Mouse (Mus musculus) heart, postnatal 0 days (tissue): ENCODE results near the gene Map2k3. TPM values are rescaled to one million over a fixed set of nuclear protein-coding genes. Genes with fewer than 3 reads are reported as not detected.

Experiments
- ATAC-seq: fragments of 200-750 bp; cut with Nextera tagmentation; 2 replicates; pipeline ENCODE4 v1.8.0; 2017; ENCODE audit warnings: low read depth, moderate number of reproducible peaks, moderate library complexity; ENCODE audit not compliant: insufficient read depth
- DNase-seq: peaks from one replicate; pipeline ENCODE4 v3.0.0-alpha.2; 2016; ENCODE audit warnings: low spot score
- H3K27ac ChIP-seq: fragments of 300-500 bp; sonication (generic); 2 replicates; pipeline ENCODE4 v1.5.1; 2014; ENCODE audit warnings: low read depth, mild to moderate bottlenecking
- H3K27me3 ChIP-seq: fragments of 300-500 bp; sonication (generic); 2 replicates; pipeline ENCODE4 v1.6.1; 2014; ENCODE audit warnings: low read length, mixed read lengths; ENCODE audit not compliant: control insufficient read depth, insufficient read depth
- H3K36me3 ChIP-seq: fragments of 300-500 bp; sonication (generic); replicated peaks from 2 replicates; pipeline ENCODE4 v1.6.1; 2014; ENCODE audit warnings: low read length, mixed read lengths; ENCODE audit not compliant: control insufficient read depth, insufficient read depth
- H3K4me1 ChIP-seq: fragments of 300-500 bp; sonication (generic); 2 replicates; pipeline ENCODE4 v1.6.1; 2014; ENCODE audit warnings: antibody characterized with exemption; ENCODE audit not compliant: control insufficient read depth, insufficient read depth
- H3K4me2 ChIP-seq: fragments of 300-500 bp; sonication (generic); 2 replicates; pipeline ENCODE4 v1.6.1; 2014; ENCODE audit warnings: low read depth, mild to moderate bottlenecking, low read length, moderate library complexity
- H3K4me3 ChIP-seq: fragments of 300-500 bp; sonication (generic); 2 replicates; pipeline ENCODE4 v1.5.1; 2014; ENCODE audit warnings: low read depth, low read length
- H3K9ac ChIP-seq: fragments of 300-500 bp; sonication (generic); replicated peaks from 2 replicates; pipeline ENCODE4 v1.6.1; 2014; ENCODE audit warnings: low read depth, low read length, mixed read lengths
- H3K9me3 ChIP-seq: fragments of 300-500 bp; sonication (generic); replicated peaks from 2 replicates; pipeline ENCODE4 v1.6.1; 2016; ENCODE audit warnings: low read length; ENCODE audit not compliant: control insufficient read depth
- CTCF ChIP-seq: IDR thresholded peaks from 2 replicates; pipeline ENCODE4 v1.5.1; 2016; ENCODE audit warnings: antibody characterized with exemption, control low read depth, low read depth
- EP300 ChIP-seq: IDR thresholded peaks from 2 replicates; pipeline ENCODE4 v1.6.1; 2016; ENCODE audit warnings: antibody characterized with exemption, low read depth
- WGBS: fragments of 180-500 bp; shearing (Covaris S2); extraction: QIAGEN DNeasy Blood & Tissue Kit; methylation state at CpG from one replicate; pipeline ENCODE4 v1.1.7; 2014; 5-methylcytosine and 5-hydroxymethylcytosine counted together
- polyA plus RNA-seq: library from polyadenylated mRNA; unstranded; fragments of >200 nt; fragmentation: Nextera tagmentation; extraction: Ambion mirVana; gene quantifications from 2 replicates; pipeline ENCODE4 v1.2.1, GENCODE M21; 2015
- total RNA-seq: library from RNA; depleted of rRNA; stranded (reverse); fragments of >200 nt; gene quantifications from 2 replicates; pipeline ENCODE4 v1.2.3, GENCODE M21; 2014; ENCODE audit warnings: low replicate concordance

Gene Map2k3
- total and polyA plus RNA-seq, 2 experiments from 2014 or later, result 32.6 to 48.6 TPM

DNA sequence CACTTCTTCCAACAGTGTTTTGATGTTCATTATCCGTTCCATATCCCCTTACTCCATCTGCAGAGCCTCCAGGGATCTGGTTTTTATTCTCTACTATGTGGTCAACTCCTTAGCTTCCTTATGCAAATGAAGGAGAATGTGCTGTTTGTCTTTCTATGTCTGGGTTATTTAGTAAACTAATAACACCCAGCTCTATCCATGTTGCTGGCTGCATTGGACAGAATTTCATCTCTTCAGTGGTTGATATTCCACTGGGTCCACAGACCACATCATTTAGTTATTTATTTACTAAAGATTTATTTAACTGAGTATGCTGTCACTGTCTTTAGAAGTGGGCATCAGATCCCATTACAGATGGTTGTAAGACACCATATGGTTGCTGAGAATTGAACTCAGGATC is 29.3 kb downstream of the Map2k3 start:
- Histone ChIP-seq H3K9ac (no peak overlapping the region), H3K4me2 (no peak overlapping the region), H3K27ac (no peak overlapping the region), H3K36me3 (no peaks in the 10 kb centered on the region), H3K4me3 (no peak overlapping the region), H3K9me3 (no peaks in the 10 kb centered on the region), H3K27me3 (no peaks in the 10 kb centered on the region), H3K4me1 (no peaks in the 10 kb centered on the region)
- no peak for ATAC-seq
- no peak for DNase-seq
- TF ChIP-seq EP300, result no peak
- TF ChIP-seq CTCF, result no peak
- 42% methylated on average over 1 of the region's 1 CpGs for WGBS

DNA sequence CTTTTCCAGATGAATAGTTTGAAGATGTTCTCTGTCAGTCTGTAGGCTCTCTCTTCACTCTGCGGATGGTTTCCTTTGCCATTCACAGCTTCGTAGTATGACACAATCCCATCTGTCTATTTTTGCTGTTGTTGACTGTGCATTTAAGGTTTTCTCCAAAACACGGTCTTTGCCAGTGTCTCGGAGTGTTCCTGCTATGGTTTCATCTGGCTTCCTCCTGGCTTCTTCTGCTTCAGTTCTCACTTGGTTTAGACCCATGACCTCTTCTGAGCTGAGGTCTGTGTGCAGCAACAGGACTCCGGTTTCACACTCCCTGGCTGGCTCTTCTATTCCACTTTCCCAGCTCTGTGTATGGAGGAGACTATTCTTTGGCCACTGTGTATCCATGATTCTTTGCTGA is 30.9 kb downstream of the Map2k3 start:
- WGBS, result 84% methylated on average over 5 of the region's 5 CpGs
- H3K36me3 ChIP-seq, result no peaks in the 10 kb centered on the region
- DNase-seq (no peak), ATAC-seq (no peak)
- H3K4me3 ChIP-seq, result no peak overlapping the region
- H3K27me3 ChIP-seq, result no peaks in the 10 kb centered on the region
- H3K4me1 ChIP-seq, result no peaks in the 10 kb centered on the region
- TF ChIP-seq CTCF (no peak), EP300 (no peak)
- no peak overlapping the region for H3K4me2 ChIP-seq
- H3K9me3 ChIP-seq, result no peaks in the 10 kb centered on the region
- H3K27ac ChIP-seq, result no peak overlapping the region
- no peak overlapping the region for H3K9ac ChIP-seq

DNA sequence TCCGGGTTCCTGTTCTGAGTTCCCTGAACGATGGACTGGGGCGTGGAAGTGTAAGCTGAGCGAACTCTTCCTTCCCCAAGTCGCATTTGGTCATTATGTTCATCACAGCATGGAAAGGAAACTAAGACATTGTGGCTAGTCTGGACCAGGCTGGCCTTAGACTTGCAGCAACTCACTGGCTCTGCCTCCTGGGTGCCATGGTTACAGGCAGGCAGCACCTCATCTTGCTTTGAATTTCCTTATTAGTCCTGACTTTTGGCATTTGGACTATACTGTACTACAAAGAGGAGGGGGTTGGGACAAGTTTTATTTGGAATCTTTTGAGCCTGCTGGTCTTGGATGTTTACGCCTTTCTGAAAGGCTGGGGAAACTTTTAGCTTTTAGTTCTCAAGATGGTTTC is 35.1 kb downstream of the Map2k3 start:
- 57% methylated on average over 6 of the region's 6 CpGs for WGBS
- no peak overlapping the region for H3K4me3 ChIP-seq
- H3K9ac ChIP-seq, result no peak overlapping the region
- no peak for TF ChIP-seq EP300
- no peak for TF ChIP-seq CTCF
- no peaks in the 10 kb centered on the region for H3K36me3 ChIP-seq
- no peaks in the 10 kb centered on the region for H3K27me3 ChIP-seq
- H3K4me2 ChIP-seq, result no peak overlapping the region
- H3K9me3 ChIP-seq, result 0 out of 2 replicates have a peak, but pooled peaks cover 3% of the 10 kb centered on the region
- no peak for ATAC-seq
- no peak for DNase-seq
- no peaks in the 10 kb centered on the region for H3K4me1 ChIP-seq
- no peak overlapping the region for H3K27ac ChIP-seq

DNA sequence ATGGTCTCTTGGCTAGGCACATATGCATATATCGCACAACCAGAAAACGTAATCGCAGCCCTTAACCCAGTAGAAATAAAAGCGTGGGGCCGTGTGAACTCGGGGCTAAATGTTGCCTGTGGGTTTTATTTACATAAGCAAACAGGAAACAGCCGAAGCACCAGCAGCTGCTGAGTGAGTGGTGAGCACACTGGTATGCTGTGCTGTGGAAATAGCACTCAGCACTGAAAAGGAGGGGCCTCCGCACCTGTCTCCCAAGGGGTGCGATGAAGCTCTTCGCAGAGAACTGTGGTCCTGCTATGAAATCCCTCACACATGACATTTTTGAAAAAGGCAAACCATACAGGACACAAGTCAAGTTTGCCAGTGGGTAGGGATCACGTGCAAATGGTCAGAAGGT is 43.3 kb downstream of the Map2k3 start:
- WGBS, result 75% methylated on average over 11 of the region's 11 CpGs
- no peak for ATAC-seq
- Histone ChIP-seq H3K4me3 (no peak overlapping the region), H3K9ac (no peak overlapping the region), H3K27me3 (no peaks in the 10 kb centered on the region), H3K36me3 (no peaks in the 10 kb centered on the region), H3K9me3 (no peaks in the 10 kb centered on the region), H3K4me1 (peaks cover 7% of the 10 kb centered on the region; the same call in 1 of the 2 replicates), H3K27ac (no peak overlapping the region), H3K4me2 (no peak overlapping the region)
- no peak for DNase-seq
- no peak for TF ChIP-seq EP300
- TF ChIP-seq CTCF, result no peak

DNA sequence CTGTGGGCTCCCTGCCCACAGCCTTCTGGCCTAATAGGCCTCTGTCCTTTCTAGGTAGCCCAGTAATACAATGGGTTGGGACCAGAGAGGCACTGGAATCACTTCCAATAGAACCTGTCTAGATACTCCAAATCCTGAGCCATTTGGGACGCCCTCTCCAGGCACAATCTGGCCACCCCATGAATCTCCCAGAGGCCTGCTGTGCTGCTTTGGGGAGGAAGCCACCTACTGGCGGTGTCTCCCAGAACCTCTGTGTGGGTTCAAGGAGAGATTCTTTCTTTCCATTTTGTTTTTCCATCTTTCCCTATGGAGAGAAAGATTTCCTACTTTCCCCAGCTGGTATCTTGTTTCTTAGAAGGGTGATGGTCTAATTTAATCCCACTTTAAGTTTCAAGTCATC is 44.4 kb downstream of the Map2k3 start:
- ATAC-seq, result no peak
- no peak overlapping the region for H3K4me2 ChIP-seq
- no peak overlapping the region for H3K27ac ChIP-seq
- TF ChIP-seq EP300 (no peak), CTCF (0 out of 2 replicates have a peak, but pooled peaks have one; percentile 4)
- no peaks in the 10 kb centered on the region for H3K36me3 ChIP-seq
- H3K9me3 ChIP-seq, result no peaks in the 10 kb centered on the region
- peaks cover 8% of the 10 kb centered on the region; the same call in 1 of the 2 replicates for H3K4me1 ChIP-seq
- H3K4me3 ChIP-seq, result no peak overlapping the region
- DNase-seq, result no peak
- H3K9ac ChIP-seq, result no peak overlapping the region
- WGBS, result 84% methylated on average over 2 of the region's 2 CpGs
- no peaks in the 10 kb centered on the region for H3K27me3 ChIP-seq

DNA sequence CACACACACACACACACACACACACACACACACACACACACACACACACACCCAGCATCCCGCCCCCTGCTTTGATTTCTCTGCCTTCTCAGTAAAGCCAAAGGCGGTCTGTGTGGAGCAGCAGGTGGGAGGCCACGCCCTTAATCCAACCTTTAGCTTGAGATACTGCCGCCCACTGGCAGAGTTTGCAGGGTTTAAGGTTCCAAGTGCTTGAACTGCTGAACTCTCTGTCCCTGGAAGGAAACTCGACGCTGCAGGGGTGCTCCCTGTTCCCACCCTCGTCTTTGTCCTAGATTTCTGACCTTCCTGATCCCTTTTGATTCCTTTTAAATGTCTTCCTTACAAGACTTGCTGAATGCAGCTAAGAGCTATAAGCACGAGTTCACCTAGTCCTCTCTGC is 44.9 kb downstream of the Map2k3 start:
- DNase-seq, result peak; percentile 23
- Histone ChIP-seq H3K27ac (peak overlapping the region; percentile 53; the same call in 1 of the 2 replicates), H3K4me3 (no peak overlapping the region), H3K27me3 (no peaks in the 10 kb centered on the region), H3K4me2 (no peak overlapping the region), H3K9ac (no peak overlapping the region), H3K4me1 (peaks cover 13% of the 10 kb centered on the region; the same call in 1 of the 2 replicates), H3K36me3 (no peaks in the 10 kb centered on the region), H3K9me3 (no peaks in the 10 kb centered on the region)
- no peak; the same call in 1 of the 2 replicates for TF ChIP-seq CTCF
- TF ChIP-seq EP300, result no peak
- WGBS, result 37% methylated on average over 8 of the region's 8 CpGs
- no peak; the same call in 1 of the 2 replicates for ATAC-seq
